Mouse (Mus musculus): ENCODE results near the gene Sema4b.
A peak's percentile ranks its signal among the peaks of the same experiment; 100 is the strongest.

DNA sequence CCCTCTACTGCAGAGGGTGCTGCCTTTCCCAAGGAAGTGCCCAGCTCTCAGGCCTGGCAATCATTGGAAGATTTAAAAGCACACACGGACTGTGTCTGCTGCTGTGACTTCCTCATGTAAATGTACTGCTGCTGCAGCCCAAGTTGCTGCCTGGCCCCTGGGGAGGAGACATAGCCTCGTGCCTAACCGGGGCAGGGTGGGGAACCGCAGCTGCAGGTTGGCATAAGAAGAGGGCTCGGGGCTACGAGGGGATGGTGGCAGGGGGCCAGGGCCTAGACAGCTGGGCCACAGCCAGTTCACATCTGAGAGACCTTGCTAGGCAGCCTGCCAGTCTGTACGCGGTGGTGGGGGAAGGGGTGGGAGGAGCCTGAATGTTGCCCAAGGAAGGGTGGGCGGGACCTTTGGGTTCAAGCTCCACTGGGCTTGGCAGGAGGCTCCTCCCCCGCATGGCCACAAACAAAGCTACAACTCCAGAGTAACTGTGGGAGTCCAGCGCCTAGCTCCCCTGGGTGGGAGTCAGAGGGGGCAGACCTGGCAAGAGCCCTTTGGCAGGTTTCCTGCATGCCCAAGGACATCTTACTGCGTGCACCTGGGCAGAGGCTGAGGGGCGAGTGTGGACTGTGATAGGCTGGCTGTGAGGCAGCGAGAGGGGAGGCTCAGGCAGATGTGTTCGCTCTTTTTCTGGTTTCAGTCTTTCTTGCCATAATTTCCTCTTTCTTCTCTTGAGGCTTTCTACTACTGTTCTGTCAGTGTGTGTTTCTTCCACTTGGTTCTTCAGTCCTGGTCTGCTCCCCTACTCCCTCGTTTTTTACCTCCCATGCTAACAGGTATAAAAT is 5.8 kb downstream of the Sema4b start:
- TF ChIP-seq CTCF (IDR thresholded peaks at IDR 0.05; ENCODE audit: low read depth) (0 out of 2 replicates have a peak, but pooled peaks have one; percentile 8), EP300 (IDR thresholded peaks at IDR 0.05; ENCODE audit: low read depth) (peak; percentile 68)

Measured in heart, postnatal 0 days (tissue).